Mouse (Mus musculus) bone marrow macrophage, adult 2 months (primary cell): Measurements from ENCODE around the gene Taar9. TPM values are rescaled to one million over a fixed set of nuclear protein-coding genes. Genes with fewer than 3 reads are reported as not detected.
A peak's percentile ranks its signal among the peaks of the same experiment; 100 is the strongest.
"Not testable (repeated sequence)": the region's sequence is repeated elsewhere in the genome, so short reads cannot be mapped to it uniquely, and the experiment has no call there.

Experiments
- H3K27ac ChIP-seq: 2 replicates; pipeline ENCODE4 v1.5.1; 2012; ENCODE audit warnings: low read depth, low read length; ENCODE audit not compliant: insufficient read depth
- H3K4me1 ChIP-seq: 2 replicates; pipeline ENCODE4 v1.6.1; 2012; ENCODE audit warnings: low read length; ENCODE audit not compliant: control insufficient read depth, insufficient read depth
- H3K4me3 ChIP-seq: 2 replicates; pipeline ENCODE4 v1.5.1; 2012; ENCODE audit warnings: mild to moderate bottlenecking, low read length, moderate library complexity; ENCODE audit not compliant: insufficient read depth
- CTCF ChIP-seq: IDR thresholded peaks from 2 replicates; pipeline ENCODE4 v1.5.1; 2012; ENCODE audit warnings: low read depth, mild to moderate bottlenecking, low read length, moderate library complexity
- POLR2A ChIP-seq: IDR thresholded peaks from 2 replicates; pipeline ENCODE4 v1.6.1; 2012; ENCODE audit warnings: mild to moderate bottlenecking, low read depth, low read length, borderline replicate concordance
- polyA plus RNA-seq: library from polyadenylated mRNA; stranded (reverse); fragments of >200 nt; gene quantifications from 2 replicates; pipeline ENCODE4 v1.2.4, GENCODE M21; 2012; ENCODE audit not compliant: missing spikeins, insufficient read depth, insufficient read length

The Taar9 gene
- polyA plus RNA-seq: not detected in 2 replicates

GRCm38 (mm10) chr10:24109434-24109833 lies at the start of gene Taar9:
Gene Taar9, minus strand, starts transcription at chr10:24109534.
- not testable (repeated sequence) for H3K4me1 ChIP-seq, H3K27ac ChIP-seq, H3K4me3 ChIP-seq

- no peak overlapping the region for H3K4me3 ChIP-seq
- no peak overlapping the region for H3K27ac ChIP-seq
- H3K4me1 ChIP-seq: peaks cover 50% of the 10 kb centered on the region
- no peak for TF ChIP-seq CTCF
- no peak for TF ChIP-seq POLR2A
Measured at GRCm38 (mm10) chr10:24158470-24159254, 49.3 kb upstream of the Taar9 start.

- TF ChIP-seq POLR2A (no peak), CTCF (no peak)
- Histone ChIP-seq H3K4me3 (peak overlapping the region; percentile 89), H3K4me1 (peaks cover 25% of the 10 kb centered on the region), H3K27ac (peak overlapping the region; percentile 83)
Measured at GRCm38 (mm10) chr10:24150086-24150485, 40.8 kb upstream of the Taar9 start.

GRCm38 (mm10) chr10:24149135-24149781 lies 39.9 kb upstream of the Taar9 start, which contains the start of gene Stx7:
Gene Stx7, plus strand, starts transcription at chr10:24149302.
- Histone ChIP-seq H3K4me1 (peaks cover 25% of the 10 kb centered on the region), H3K27ac (peak within 1 kb of the TSS; percentile 87), H3K4me3 (peak within 1 kb of the TSS; percentile 89)
- TF ChIP-seq CTCF (no peak), POLR2A (no peak)

- peaks cover 9% of the 10 kb centered on the region for H3K4me1 ChIP-seq
- no peak overlapping the region for H3K4me3 ChIP-seq
- TF ChIP-seq POLR2A (no peak), CTCF (no peak)
- H3K27ac ChIP-seq: peak overlapping the region; percentile 36
Measured at GRCm38 (mm10) chr10:24142735-24143134, 33.4 kb upstream of the Taar9 start.

GRCm38 (mm10) chr10:24138623-24139261 lies 29.4 kb upstream of the Taar9 start:
- TF ChIP-seq POLR2A (no peak), CTCF (no peak)
- no peak overlapping the region for H3K27ac ChIP-seq
- H3K4me1 ChIP-seq: peaks cover 7% of the 10 kb centered on the region
- H3K4me3 ChIP-seq: no peak overlapping the region

GRCm38 (mm10) chr10:24134071-24134645 lies 24.8 kb upstream of the Taar9 start:
- H3K4me1 ChIP-seq: peaks cover 15% of the 10 kb centered on the region
- TF ChIP-seq POLR2A: no peak
- TF ChIP-seq CTCF: no peak
- no peak overlapping the region for H3K4me3 ChIP-seq
- H3K27ac ChIP-seq: no peak overlapping the region

- peak overlapping the region; percentile 80 for H3K27ac ChIP-seq
- no peak overlapping the region for H3K4me3 ChIP-seq
- peaks cover 15% of the 10 kb centered on the region for H3K4me1 ChIP-seq
- no peak for TF ChIP-seq CTCF
- TF ChIP-seq POLR2A: no peak
Measured at GRCm38 (mm10) chr10:24133132-24133531, 23.8 kb upstream of the Taar9 start.

- H3K27ac ChIP-seq: peak overlapping the region; percentile 80
- TF ChIP-seq CTCF (no peak), POLR2A (no peak)
- no peak overlapping the region for H3K4me3 ChIP-seq
- peaks cover 15% of the 10 kb centered on the region for H3K4me1 ChIP-seq
Measured at GRCm38 (mm10) chr10:24132273-24132672, 22.9 kb upstream of the Taar9 start.
